Mouse (Mus musculus) liver, embryonic 14.5 days (tissue): ENCODE measurements around the gene Shprh.

Experiments used
- CTCF ChIP-seq: IDR thresholded peaks from 2 replicates; pipeline ENCODE4 v1.5.1; 2016; ENCODE audit warnings: antibody characterized with exemption, low read depth, control low read depth
- EP300 ChIP-seq: IDR thresholded peaks from 2 replicates; pipeline ENCODE4 v1.6.1; 2016; ENCODE audit warnings: antibody characterized with exemption, low read depth

DNA sequence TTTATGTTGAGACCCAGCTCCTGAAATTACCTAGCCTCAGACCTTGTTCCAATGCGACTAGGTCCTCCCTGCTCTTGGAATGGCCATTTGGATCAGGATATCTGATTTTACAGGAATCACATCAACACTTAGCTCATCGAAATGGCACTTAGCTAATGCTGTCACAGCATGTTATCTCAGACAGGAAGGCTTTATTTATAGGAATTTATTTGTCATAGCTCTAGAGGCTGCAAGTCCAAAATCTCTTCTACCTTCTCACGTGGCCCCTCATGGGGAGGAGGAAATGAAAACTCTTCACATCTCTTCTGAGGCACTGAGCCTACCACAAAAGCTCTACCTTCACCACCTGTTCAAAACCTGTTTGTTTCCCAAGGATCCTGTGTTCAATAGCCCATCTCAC lies 84.0 kb downstream of the Shprh start:
- no peak for TF ChIP-seq CTCF
- TF ChIP-seq EP300 = no peak
